Mouse (Mus musculus): ENCODE data around the gene Car7. TPM values are rescaled to one million over a fixed set of nuclear protein-coding genes. Genes with fewer than 3 reads are reported as not detected.

The Car7 gene
- polyA plus RNA-seq, 1 experiment from 2014 or later, result 0.90 TPM

GRCm38 (mm10) chr8:104540710-104541514 is 6.4 kb downstream of the Car7 start:
- under 1% methylated on average over 76 of the region's 76 CpGs for WGBS
- H3K27ac ChIP-seq, result peak overlapping the region; percentile 66

GRCm38 (mm10) chr8:104541515-104541880 is 7.0 kb downstream of the Car7 start:
- Histone ChIP-seq H3K4me3 (peak overlapping the region; percentile 71), H3K27ac (no peak overlapping the region), H3K9me3 (no peaks in the 10 kb centered on the region), H3K36me3 (no peaks in the 10 kb centered on the region), H3K4me1 (replicated peaks) (peaks cover 19% of the 10 kb centered on the region), H3K27me3 (ENCODE audit: insufficient read depth, poor library complexity, severe bottlenecking) (peaks cover 78% of the 10 kb centered on the region)
- WGBS, result 15% methylated on average over 8 of the region's 8 CpGs
- DNase-seq (ENCODE audit: low spot score), result no peak

More at GRCm38 (mm10) chr8:104540710-104541514, 6.4 kb downstream of the Car7 start:
- peaks cover 78% of the 10 kb centered on the region for H3K27me3 ChIP-seq (ENCODE audit: insufficient read depth, poor library complexity, severe bottlenecking)
- peaks cover 19% of the 10 kb centered on the region for H3K4me1 ChIP-seq (replicated peaks)
- H3K4me3 ChIP-seq, result peak overlapping the region; percentile 71
- H3K9me3 ChIP-seq, result no peaks in the 10 kb centered on the region
- peak; percentile 37 for DNase-seq (ENCODE audit: low spot score)
- H3K36me3 ChIP-seq, result no peaks in the 10 kb centered on the region

- WGBS, result 9% methylated on average over 11 of the region's 11 CpGs
- H3K4me1 ChIP-seq (replicated peaks), result peaks cover 19% of the 10 kb centered on the region
- no peak for DNase-seq (ENCODE audit: low spot score)
- no peak overlapping the region for H3K4me3 ChIP-seq
- no peaks in the 10 kb centered on the region for H3K36me3 ChIP-seq
- H3K27me3 ChIP-seq (ENCODE audit: insufficient read depth, poor library complexity, severe bottlenecking), result peaks cover 75% of the 10 kb centered on the region
- H3K9me3 ChIP-seq, result no peaks in the 10 kb centered on the region
- no peak overlapping the region for H3K27ac ChIP-seq
Observed at GRCm38 (mm10) chr8:104542160-104542559, 7.7 kb downstream of the Car7 start.

GRCm38 (mm10) chr8:104543440-104544045 is 9.1 kb downstream of the Car7 start:
- DNase-seq (ENCODE audit: low spot score), result no peak
- H3K4me3 ChIP-seq, result no peak overlapping the region
- peaks cover 61% of the 10 kb centered on the region for H3K27me3 ChIP-seq (ENCODE audit: insufficient read depth, poor library complexity, severe bottlenecking)
- peaks cover 19% of the 10 kb centered on the region for H3K4me1 ChIP-seq (replicated peaks)
- H3K27ac ChIP-seq, result no peak overlapping the region
- 87% methylated on average over 8 of the region's 8 CpGs for WGBS
- no peaks in the 10 kb centered on the region for H3K9me3 ChIP-seq
- no peaks in the 10 kb centered on the region for H3K36me3 ChIP-seq

GRCm38 (mm10) chr8:104555191-104555590 is 20.7 kb downstream of the Car7 start:
- no peak overlapping the region for H3K4me3 ChIP-seq
- peaks cover 9% of the 10 kb centered on the region for H3K4me1 ChIP-seq (replicated peaks)
- no peak for DNase-seq (ENCODE audit: low spot score)
- 82% methylated on average over 4 of the region's 4 CpGs for WGBS
- H3K36me3 ChIP-seq, result no peaks in the 10 kb centered on the region
- no peaks in the 10 kb centered on the region; the same call in 1 of the 2 replicates for H3K27me3 ChIP-seq (ENCODE audit: insufficient read depth, poor library complexity, severe bottlenecking)
- H3K9me3 ChIP-seq, result no peaks in the 10 kb centered on the region
- H3K27ac ChIP-seq, result no peak overlapping the region

- 89% methylated on average over 7 of the region's 7 CpGs for WGBS
- no peaks in the 10 kb centered on the region for H3K4me1 ChIP-seq (replicated peaks)
- H3K4me3 ChIP-seq, result no peak overlapping the region
- H3K27me3 ChIP-seq (ENCODE audit: insufficient read depth, poor library complexity, severe bottlenecking), result no peaks in the 10 kb centered on the region; the same call in 1 of the 2 replicates
- H3K27ac ChIP-seq, result no peak overlapping the region
- no peaks in the 10 kb centered on the region for H3K9me3 ChIP-seq
- no peak for DNase-seq (ENCODE audit: low spot score)
- no peaks in the 10 kb centered on the region for H3K36me3 ChIP-seq
Observed at GRCm38 (mm10) chr8:104557226-104557625, 22.7 kb downstream of the Car7 start.

GRCm38 (mm10) chr8:104560731-104561130 is 26.2 kb downstream of the Car7 start:
- no peak overlapping the region for H3K4me3 ChIP-seq
- no peaks in the 10 kb centered on the region for H3K9me3 ChIP-seq
- H3K36me3 ChIP-seq, result no peaks in the 10 kb centered on the region
- H3K27ac ChIP-seq, result no peak overlapping the region
- DNase-seq (ENCODE audit: low spot score), result no peak
- no peaks in the 10 kb centered on the region for H3K4me1 ChIP-seq (replicated peaks)
- no peaks in the 10 kb centered on the region for H3K27me3 ChIP-seq (ENCODE audit: insufficient read depth, poor library complexity, severe bottlenecking)

- Histone ChIP-seq H3K27me3 (ENCODE audit: insufficient read depth, poor library complexity, severe bottlenecking) (no peaks in the 10 kb centered on the region), H3K27ac (no peak overlapping the region), H3K4me3 (no peak overlapping the region), H3K36me3 (no peaks in the 10 kb centered on the region), H3K4me1 (replicated peaks) (no peaks in the 10 kb centered on the region), H3K9me3 (no peaks in the 10 kb centered on the region)
- WGBS, result 25% methylated on average over 22 of the region's 22 CpGs
- DNase-seq (ENCODE audit: low spot score), result peak; percentile 86
Observed at GRCm38 (mm10) chr8:104564633-104565456, 30.4 kb downstream of the Car7 start.

- Histone ChIP-seq H3K36me3 (no peaks in the 10 kb centered on the region), H3K27me3 (ENCODE audit: insufficient read depth, poor library complexity, severe bottlenecking) (no peaks in the 10 kb centered on the region), H3K4me1 (replicated peaks) (peaks cover under 1% of the 10 kb centered on the region; the same call in 1 of the 2 replicates), H3K27ac (no peak overlapping the region), H3K4me3 (no peak overlapping the region), H3K9me3 (no peaks in the 10 kb centered on the region)
- 94% methylated on average over 5 of the region's 5 CpGs for WGBS
- no peak for DNase-seq (ENCODE audit: low spot score)
Observed at GRCm38 (mm10) chr8:104565457-104565798, 30.9 kb downstream of the Car7 start.

GRCm38 (mm10) chr8:104569559-104569958 is 35.1 kb downstream of the Car7 start:
- H3K27ac ChIP-seq, result no peak overlapping the region
- H3K27me3 ChIP-seq (ENCODE audit: insufficient read depth, poor library complexity, severe bottlenecking), result no peaks in the 10 kb centered on the region
- peaks cover 6% of the 10 kb centered on the region for H3K4me1 ChIP-seq (replicated peaks)
- H3K9me3 ChIP-seq, result no peaks in the 10 kb centered on the region
- H3K36me3 ChIP-seq, result no peaks in the 10 kb centered on the region
- H3K4me3 ChIP-seq, result no peak overlapping the region
- 45% methylated on average over 1 of the region's 1 CpGs for WGBS
- no peak for DNase-seq (ENCODE audit: low spot score)

GRCm38 (mm10) chr8:104570436-104571343 is 36.2 kb downstream of the Car7 start:
- 6% methylated on average over 26 of the region's 26 CpGs for WGBS
- H3K36me3 ChIP-seq, result no peaks in the 10 kb centered on the region
- peak overlapping the region; percentile 55 for H3K4me3 ChIP-seq
- peak overlapping the region; percentile 76 for H3K27ac ChIP-seq
- DNase-seq (ENCODE audit: low spot score), result peak; percentile 88
- H3K27me3 ChIP-seq (ENCODE audit: insufficient read depth, poor library complexity, severe bottlenecking), result no peaks in the 10 kb centered on the region
- no peaks in the 10 kb centered on the region for H3K9me3 ChIP-seq
- peaks cover 6% of the 10 kb centered on the region for H3K4me1 ChIP-seq (replicated peaks)

GRCm38 (mm10) chr8:104576820-104577219 is 42.3 kb downstream of the Car7 start:
- Histone ChIP-seq H3K27ac (no peak overlapping the region), H3K9me3 (no peaks in the 10 kb centered on the region), H3K27me3 (ENCODE audit: insufficient read depth, poor library complexity, severe bottlenecking) (no peaks in the 10 kb centered on the region), H3K4me3 (no peak overlapping the region), H3K36me3 (no peaks in the 10 kb centered on the region), H3K4me1 (replicated peaks) (no peaks in the 10 kb centered on the region)
- no peak for DNase-seq (ENCODE audit: low spot score)
- WGBS, result 89% methylated on average over 3 of the region's 3 CpGs

All from hindbrain, embryonic 10.5 days (tissue).